Mouse (Mus musculus): ENCODE measurements around the gene Rasgef1b.

DNA sequence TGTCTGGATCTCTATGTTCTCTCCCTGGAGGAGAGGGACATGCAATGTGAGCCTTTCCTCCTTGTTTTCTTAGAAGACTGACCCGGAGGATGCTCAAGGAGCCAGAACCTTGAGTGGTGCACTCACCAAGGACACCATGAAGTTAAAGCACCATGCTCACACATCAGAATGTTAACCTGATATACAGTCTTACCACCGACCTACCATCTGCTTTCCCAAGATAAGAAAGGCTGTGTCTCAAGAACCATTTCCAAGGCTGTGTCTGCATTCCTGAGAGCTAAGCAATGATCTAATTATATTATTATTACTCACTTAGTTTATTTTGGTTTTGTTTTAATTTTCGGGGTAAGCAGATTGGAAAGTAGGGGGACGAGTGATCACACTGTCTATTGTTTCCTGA lies 203.2 kb downstream of the Rasgef1b start:
- TF ChIP-seq CTCF (IDR thresholded peaks at IDR 0.05; ENCODE audit: extremely low read depth, insufficient read depth, low read length) (no peak), POLR2A (IDR thresholded peaks at IDR 0.05; ENCODE audit: extremely low read depth, insufficient read depth, low read length) (no peak)

All from cortical plate, adult 2 months (tissue).